Mouse (Mus musculus) duodenum, adult 2 months (tissue): ENCODE results near the gene Rad51c. TPM values are rescaled to one million over a fixed set of nuclear protein-coding genes. Genes with fewer than 3 reads are reported as not detected.

Experiments used
- polyA plus RNA-seq: library from polyadenylated mRNA; depleted of rRNA; stranded (reverse); fragments of >200 nt; gene quantifications from 2 replicates; pipeline ENCODE4 v1.2.3, GENCODE M21; 2012; ENCODE audit warnings: low replicate concordance; rRNA removed

Rad51c gene
- 0.20 TPM in 1 of 2 replicates, not detected in the other for polyA plus RNA-seq

DNA sequence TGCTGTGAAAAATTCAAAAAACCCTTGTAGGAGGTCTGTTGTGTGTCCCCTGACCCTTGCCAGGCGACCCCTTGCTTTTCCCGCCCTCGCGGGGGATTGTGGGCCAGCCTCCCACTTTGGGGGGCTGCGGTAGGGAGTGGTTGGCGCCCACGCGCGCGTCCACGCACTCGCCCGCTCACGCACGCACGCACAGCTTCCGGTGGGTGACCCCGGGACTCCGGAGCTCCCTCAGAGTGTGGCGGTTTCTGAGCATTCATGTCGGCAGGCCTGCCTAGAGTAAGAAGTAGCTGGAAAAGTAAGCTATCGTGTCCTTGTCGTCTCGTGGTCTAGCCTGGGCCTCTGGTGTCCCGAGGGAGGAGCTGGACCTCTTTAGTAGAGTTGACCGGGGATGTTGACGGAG lies at the start of gene Rad51c, which contains the start of gene Tex14:
Gene Rad51c, minus strand, starts transcription at position 79 of the 400 bp plus-strand sequence.
Gene Tex14, plus strand, starts transcription at position 190 of the 400 bp plus-strand sequence.

DNA sequence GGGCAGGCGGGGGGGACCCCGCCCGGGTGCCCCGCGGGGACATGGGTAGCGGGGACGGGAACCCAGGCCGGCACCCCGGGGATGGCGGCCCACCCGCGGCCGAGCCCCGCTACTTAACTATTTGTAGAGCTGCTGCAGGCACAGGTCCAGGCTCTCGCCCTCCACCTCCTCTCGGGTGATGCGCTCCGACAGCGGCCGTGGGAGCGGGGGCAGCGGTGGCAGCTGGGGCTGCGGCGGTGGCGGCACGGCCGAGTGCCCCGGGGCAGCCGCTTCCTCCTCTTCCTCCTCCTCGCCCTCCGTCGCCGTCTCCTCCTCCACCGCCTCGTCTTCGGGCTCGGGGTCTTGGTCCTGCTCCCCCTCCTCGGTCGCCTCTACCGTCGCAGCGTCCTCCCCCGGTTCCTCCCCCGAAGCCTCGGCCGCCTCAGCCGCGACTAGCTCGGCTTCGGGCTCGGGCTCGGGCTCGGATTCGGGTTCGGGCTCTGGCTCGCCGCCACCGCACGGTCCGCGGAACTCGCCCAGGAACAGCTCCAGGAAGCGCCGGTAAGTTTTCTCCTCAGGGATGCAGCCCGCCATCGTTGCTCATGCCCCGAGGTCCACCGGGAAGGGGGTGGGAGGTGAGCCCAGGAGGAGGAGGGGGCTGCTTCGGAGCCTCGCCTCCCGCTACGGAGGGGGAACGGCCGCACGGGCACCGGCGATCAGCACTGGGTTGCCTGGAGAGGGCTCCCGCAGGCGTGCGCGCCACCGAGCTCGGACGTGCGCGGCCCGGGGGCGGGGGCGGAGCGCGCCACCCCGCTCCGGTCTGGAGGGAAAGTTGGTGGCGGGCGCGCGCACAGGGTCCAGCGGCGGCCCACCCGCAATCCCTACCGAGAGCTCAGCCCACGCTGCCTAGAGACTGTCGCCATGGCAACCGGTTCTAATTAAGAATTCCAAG lies 46.2 kb downstream of the Rad51c start, which contains the start of gene Ppm1e:
Gene Ppm1e, minus strand, starts transcription at position 693 of the 931 bp plus-strand sequence.

Other genes starting within 250 kb of the Rad51c start
- gene Ppm1e, start 45.9 kb downstream of the Rad51c start, polyA plus RNA-seq: 0.24 and 2.0 TPM in 2 replicates
- gene Tex14, start 111 bp upstream of the Rad51c start, polyA plus RNA-seq: not detected in 2 replicates
- gene Gm11492, start 161.7 kb upstream of the Rad51c start, polyA plus RNA-seq: not detected in 2 replicates
- gene Sept4, start 163.9 kb upstream of the Rad51c start, polyA plus RNA-seq: 12.4 and 12.5 TPM in 2 replicates
- gene Mtmr4, start 187.2 kb upstream of the Rad51c start, polyA plus RNA-seq: 24.7 and 34.8 TPM in 2 replicates
- 0.11 and 0.15 TPM in 2 replicates for gene Hsf5, start 212.2 kb upstream of the Rad51c start, polyA plus RNA-seq